Mouse (Mus musculus): ENCODE measurements around the gene Tprg. TPM values are rescaled to one million over a fixed set of nuclear protein-coding genes. Genes with fewer than 3 reads are reported as not detected.

Tprg gene
- polyA plus RNA-seq, 1 experiment from 2014 or later, result 0.22 TPM

DNA sequence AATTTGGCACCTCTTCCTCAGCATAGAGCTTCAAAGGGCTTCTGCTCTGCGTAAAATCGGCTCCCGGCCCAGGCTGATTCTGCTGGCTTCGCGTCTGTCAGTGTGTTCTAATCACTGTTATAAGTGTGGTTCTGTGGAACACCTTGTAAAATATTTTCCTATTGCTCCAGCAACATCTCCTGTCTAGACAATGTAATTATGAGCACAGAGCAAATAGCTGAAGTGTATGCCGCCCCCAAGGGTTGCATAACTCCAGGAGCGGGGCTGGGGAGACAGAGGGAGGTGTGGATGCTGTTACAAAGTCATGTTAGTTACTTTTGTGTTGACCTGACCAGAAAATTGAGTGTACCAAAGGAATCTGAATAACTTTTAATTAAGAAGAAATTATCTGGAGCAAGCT, 81.2 kb downstream of the Tprg start:
- no peak overlapping the region for H3K4me2 ChIP-seq (ENCODE audit: low read length)
- H3K9ac ChIP-seq (ENCODE audit: low read length), result no peak overlapping the region
- no peak for ATAC-seq (replicated peaks; ENCODE audit: low FRiP score, low TSS enrichment, low read depth)
- H3K27ac ChIP-seq (ENCODE audit: low read depth), result no peak overlapping the region
- DNase-seq (ENCODE audit: low spot score), result no peak
- no peak overlapping the region for H3K4me3 ChIP-seq (ENCODE audit: low read depth, low read length)
- H3K36me3 ChIP-seq (ENCODE audit: control insufficient read depth, insufficient read depth, low read length), result no peaks in the 10 kb centered on the region
- H3K9me3 ChIP-seq (ENCODE audit: control insufficient read depth, low read length), result no peaks in the 10 kb centered on the region
- H3K4me1 ChIP-seq (replicated peaks; ENCODE audit: control insufficient read depth, insufficient read depth, low read length), result no peaks in the 10 kb centered on the region
- H3K27me3 ChIP-seq (replicated peaks; ENCODE audit: control insufficient read depth, insufficient read depth, low read length), result no peaks in the 10 kb centered on the region
- 74% methylated on average over 7 of the region's 7 CpGs for WGBS

DNA sequence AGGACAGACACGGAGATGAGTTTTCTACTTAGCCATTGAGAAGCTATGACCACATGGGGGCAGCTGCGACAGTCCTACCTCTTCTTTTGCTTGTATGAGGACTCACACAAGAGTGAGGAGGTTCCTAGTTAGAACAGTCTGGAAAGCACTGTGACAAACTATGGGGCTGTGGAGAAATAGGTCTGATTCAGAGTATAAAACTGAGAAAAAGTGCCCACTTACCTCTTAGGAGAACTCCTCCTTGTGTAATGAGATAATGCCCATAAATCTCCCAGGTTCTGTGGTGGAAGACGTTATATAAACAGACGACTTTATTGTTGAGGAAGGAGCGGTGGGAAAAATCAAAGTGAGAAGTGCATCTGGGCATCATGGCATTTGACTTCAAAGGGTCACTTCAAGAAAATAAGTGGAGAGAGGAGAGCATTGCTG, 83.4 kb downstream of the Tprg start:
- Histone ChIP-seq H3K4me3 (ENCODE audit: low read depth, low read length) (no peak overlapping the region), H3K36me3 (ENCODE audit: control insufficient read depth, insufficient read depth, low read length) (no peaks in the 10 kb centered on the region), H3K9ac (ENCODE audit: low read length) (no peak overlapping the region), H3K27me3 (replicated peaks; ENCODE audit: control insufficient read depth, insufficient read depth, low read length) (no peaks in the 10 kb centered on the region), H3K27ac (ENCODE audit: low read depth) (no peak overlapping the region), H3K4me2 (ENCODE audit: low read length) (no peak overlapping the region; the same call in 1 of the 2 replicates), H3K9me3 (ENCODE audit: control insufficient read depth, low read length) (no peaks in the 10 kb centered on the region), H3K4me1 (replicated peaks; ENCODE audit: control insufficient read depth, insufficient read depth, low read length) (no peaks in the 10 kb centered on the region)
- WGBS, result 19% methylated on average over 5 of the region's 5 CpGs
- ATAC-seq (replicated peaks; ENCODE audit: low FRiP score, low TSS enrichment, low read depth) (no peak), DNase-seq (ENCODE audit: low spot score) (no peak)

DNA sequence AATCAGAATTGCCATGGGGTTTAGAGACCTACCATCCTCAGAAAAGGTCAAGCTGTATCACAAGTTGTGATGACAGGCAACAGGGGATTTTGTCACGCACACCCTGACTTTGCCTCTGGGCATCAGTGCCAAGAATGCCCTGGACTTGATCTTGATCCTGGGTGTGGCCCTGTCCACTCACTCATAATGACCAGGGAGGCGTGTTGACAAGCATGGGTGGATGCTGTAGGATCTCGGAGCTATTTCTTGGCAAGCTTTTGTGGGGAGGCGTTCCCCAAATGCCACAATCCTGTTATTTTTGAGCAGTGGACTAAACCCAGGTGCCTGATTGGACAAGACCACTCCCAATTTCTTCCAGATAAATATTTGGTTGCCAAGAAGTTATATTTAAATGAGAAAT, 87.5 kb downstream of the Tprg start:
- H3K9ac ChIP-seq (ENCODE audit: low read length), result no peak overlapping the region
- H3K36me3 ChIP-seq (ENCODE audit: control insufficient read depth, insufficient read depth, low read length), result no peaks in the 10 kb centered on the region
- no peaks in the 10 kb centered on the region for H3K9me3 ChIP-seq (ENCODE audit: control insufficient read depth, low read length)
- 84% methylated on average over 4 of the region's 4 CpGs for WGBS
- ATAC-seq (replicated peaks; ENCODE audit: low FRiP score, low TSS enrichment, low read depth) (no peak), DNase-seq (ENCODE audit: low spot score) (no peak)
- 0 out of 2 replicates have a peak, but pooled peaks cover 2% of the 10 kb centered on the region for H3K4me1 ChIP-seq (replicated peaks; ENCODE audit: control insufficient read depth, insufficient read depth, low read length)
- H3K4me2 ChIP-seq (ENCODE audit: low read length), result no peak overlapping the region
- H3K27me3 ChIP-seq (replicated peaks; ENCODE audit: control insufficient read depth, insufficient read depth, low read length), result no peaks in the 10 kb centered on the region
- no peak overlapping the region for H3K4me3 ChIP-seq (ENCODE audit: low read depth, low read length)
- no peak overlapping the region for H3K27ac ChIP-seq (ENCODE audit: low read depth)

DNA sequence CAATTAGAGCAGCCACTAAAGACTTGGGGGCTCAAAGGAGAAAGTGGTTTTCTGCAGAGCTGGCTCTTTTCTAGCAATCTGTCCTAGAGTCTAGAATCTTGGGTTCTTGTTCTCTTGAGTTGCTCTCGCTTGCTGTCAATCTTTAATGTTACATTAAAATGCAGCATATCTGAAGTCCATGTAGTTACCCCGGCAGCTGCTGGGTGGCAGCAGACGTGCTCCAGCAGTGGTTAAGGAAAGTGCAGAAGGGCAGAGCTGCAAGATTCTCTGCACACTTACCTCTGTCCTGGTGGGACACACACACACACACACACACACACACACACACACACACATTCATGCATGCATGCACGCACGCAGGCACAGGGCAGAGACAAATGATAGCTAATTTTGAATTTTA, 88.2 kb downstream of the Tprg start:
- H3K4me1 ChIP-seq (replicated peaks; ENCODE audit: control insufficient read depth, insufficient read depth, low read length), result 0 out of 2 replicates have a peak, but pooled peaks cover 2% of the 10 kb centered on the region
- no peak for ATAC-seq (replicated peaks; ENCODE audit: low FRiP score, low TSS enrichment, low read depth)
- H3K9me3 ChIP-seq (ENCODE audit: control insufficient read depth, low read length), result no peaks in the 10 kb centered on the region
- no peaks in the 10 kb centered on the region for H3K36me3 ChIP-seq (ENCODE audit: control insufficient read depth, insufficient read depth, low read length)
- H3K27me3 ChIP-seq (replicated peaks; ENCODE audit: control insufficient read depth, insufficient read depth, low read length), result no peaks in the 10 kb centered on the region
- H3K4me3 ChIP-seq (ENCODE audit: low read depth, low read length), result no peak overlapping the region
- H3K27ac ChIP-seq (ENCODE audit: low read depth), result no peak overlapping the region
- WGBS, result 64% methylated on average over 5 of the region's 5 CpGs
- no peak overlapping the region for H3K4me2 ChIP-seq (ENCODE audit: low read length)
- no peak overlapping the region for H3K9ac ChIP-seq (ENCODE audit: low read length)
- no peak for DNase-seq (ENCODE audit: low spot score)

DNA sequence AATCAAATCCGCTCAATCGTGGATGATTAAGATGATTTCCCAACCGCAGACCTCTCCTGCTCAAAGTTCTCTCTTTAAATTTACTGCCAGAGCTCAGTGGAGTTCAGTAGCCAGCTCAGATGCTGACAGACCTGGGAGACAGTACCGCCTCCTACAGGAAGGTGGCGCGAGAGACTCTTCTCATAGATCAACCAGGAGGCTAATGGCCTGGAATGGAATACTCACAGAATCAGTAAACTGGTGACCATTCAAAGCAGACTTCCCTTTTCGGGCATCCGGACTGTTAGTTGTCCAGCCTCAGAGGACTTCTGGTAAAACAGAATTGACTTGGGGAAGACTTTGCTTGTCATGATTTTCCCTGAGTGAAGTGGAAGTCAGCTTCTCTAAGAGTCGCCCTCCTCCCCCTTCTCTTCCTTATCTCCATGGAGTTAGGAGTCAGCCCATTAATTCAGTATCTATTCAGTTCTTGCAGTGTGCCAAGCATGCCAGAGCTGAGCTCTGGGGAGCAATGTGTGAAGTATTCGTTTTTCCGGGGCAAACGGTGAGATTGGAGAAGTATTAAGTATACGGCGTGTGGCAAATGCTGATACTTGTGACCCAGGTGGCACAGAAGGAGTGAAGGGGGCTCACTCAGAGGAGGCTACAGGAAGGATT, 90.2 kb downstream of the Tprg start:
- WGBS, result 42% methylated on average over 14 of the region's 14 CpGs
- ATAC-seq (replicated peaks; ENCODE audit: low FRiP score, low TSS enrichment, low read depth), result no peak
- no peaks in the 10 kb centered on the region for H3K27me3 ChIP-seq (replicated peaks; ENCODE audit: control insufficient read depth, insufficient read depth, low read length)
- DNase-seq (ENCODE audit: low spot score), result peak; percentile 87
- H3K4me3 ChIP-seq (ENCODE audit: low read depth, low read length), result no peak overlapping the region
- H3K27ac ChIP-seq (ENCODE audit: low read depth), result no peak overlapping the region
- no peaks in the 10 kb centered on the region for H3K36me3 ChIP-seq (ENCODE audit: control insufficient read depth, insufficient read depth, low read length)
- no peaks in the 10 kb centered on the region for H3K9me3 ChIP-seq (ENCODE audit: control insufficient read depth, low read length)
- H3K4me2 ChIP-seq (ENCODE audit: low read length), result no peak overlapping the region
- H3K9ac ChIP-seq (ENCODE audit: low read length), result no peak overlapping the region
- H3K4me1 ChIP-seq (replicated peaks; ENCODE audit: control insufficient read depth, insufficient read depth, low read length), result 0 out of 2 replicates have a peak, but pooled peaks cover 2% of the 10 kb centered on the region

DNA sequence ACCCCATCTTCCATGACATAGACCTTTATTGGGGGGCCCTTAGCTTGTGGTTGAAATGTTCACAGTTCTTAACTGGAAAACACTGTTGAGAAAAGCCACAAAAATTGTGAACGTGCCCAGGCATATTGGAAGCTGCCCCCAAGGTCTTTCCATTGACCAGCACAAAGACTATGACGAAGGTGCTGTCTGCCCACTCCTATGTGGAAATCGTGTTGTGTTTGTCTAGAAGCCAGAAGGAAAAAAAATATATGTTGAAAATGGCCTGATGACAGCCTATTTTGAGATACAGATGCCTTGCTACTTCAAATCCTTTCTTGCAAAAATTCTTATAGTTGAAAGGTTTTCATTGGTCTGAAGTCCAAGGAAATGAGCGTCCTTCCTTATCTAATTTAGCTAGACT, 91.1 kb downstream of the Tprg start:
- ATAC-seq (replicated peaks; ENCODE audit: low FRiP score, low TSS enrichment, low read depth) (no peak), DNase-seq (ENCODE audit: low spot score) (no peak)
- Histone ChIP-seq H3K9ac (ENCODE audit: low read length) (no peak overlapping the region), H3K27me3 (replicated peaks; ENCODE audit: control insufficient read depth, insufficient read depth, low read length) (no peaks in the 10 kb centered on the region), H3K9me3 (ENCODE audit: control insufficient read depth, low read length) (no peaks in the 10 kb centered on the region), H3K4me3 (ENCODE audit: low read depth, low read length) (no peak overlapping the region), H3K4me2 (ENCODE audit: low read length) (no peak overlapping the region), H3K27ac (ENCODE audit: low read depth) (no peak overlapping the region), H3K36me3 (ENCODE audit: control insufficient read depth, insufficient read depth, low read length) (no peaks in the 10 kb centered on the region), H3K4me1 (replicated peaks; ENCODE audit: control insufficient read depth, insufficient read depth, low read length) (0 out of 2 replicates have a peak, but pooled peaks cover 2% of the 10 kb centered on the region)
- WGBS, result 85% methylated on average over 4 of the region's 4 CpGs

DNA sequence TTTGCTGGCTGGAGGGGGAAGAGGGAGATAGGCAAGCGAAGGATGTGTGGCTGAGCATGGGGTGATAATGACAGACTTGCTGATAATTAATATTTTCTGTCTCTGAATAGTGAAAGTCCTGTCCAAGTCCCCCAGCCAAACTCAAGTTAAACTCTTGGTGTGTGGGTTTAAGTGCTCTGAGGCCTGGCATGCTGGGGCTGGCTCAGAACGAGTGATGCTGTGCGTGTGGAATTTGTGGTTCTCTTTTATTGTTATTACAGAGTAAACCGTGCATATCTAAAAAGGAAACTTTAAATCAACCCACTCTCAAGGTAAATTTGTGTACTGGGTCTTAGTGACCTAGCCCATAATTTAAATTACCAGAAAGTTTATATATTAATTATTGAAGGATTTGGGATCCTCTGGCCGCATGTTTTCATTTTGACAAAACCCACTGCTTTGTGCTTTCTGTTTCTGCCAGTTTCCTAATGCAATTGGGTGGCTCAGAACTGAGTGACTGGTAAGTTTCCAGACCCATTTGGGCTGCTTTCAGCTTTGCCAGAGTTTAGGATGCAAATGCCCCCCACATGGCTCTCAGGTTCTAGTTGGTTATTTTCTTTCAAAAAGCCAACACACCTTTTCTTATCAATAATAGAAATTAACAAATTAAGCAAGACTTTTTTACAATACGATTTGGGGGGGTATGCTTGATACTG, 99.0 kb downstream of the Tprg start:
- 69% methylated on average over 6 of the region's 6 CpGs for WGBS
- ATAC-seq (replicated peaks; ENCODE audit: low FRiP score, low TSS enrichment, low read depth), result no peak
- H3K36me3 ChIP-seq (ENCODE audit: control insufficient read depth, insufficient read depth, low read length), result no peaks in the 10 kb centered on the region

DNA sequence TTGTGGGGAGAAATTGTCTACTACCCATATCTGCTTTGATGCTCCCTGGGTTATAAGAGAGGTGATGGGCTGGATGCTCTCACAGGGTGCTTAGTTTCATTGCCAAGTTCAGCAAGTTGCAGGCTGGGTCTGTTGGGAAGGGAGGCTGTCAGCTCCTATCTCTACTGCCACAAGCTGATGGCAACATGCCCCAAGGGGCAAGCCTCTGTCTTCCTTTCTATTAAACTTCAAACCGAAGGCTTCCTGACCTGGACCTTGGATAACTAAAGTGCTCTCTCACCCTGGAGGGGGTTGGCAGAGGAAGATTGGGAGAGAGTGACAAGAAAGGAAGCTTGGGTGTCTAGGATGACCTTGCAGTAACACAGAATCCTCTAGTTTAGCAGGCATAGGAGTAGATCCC, 108.1 kb downstream of the Tprg start:
- no peak overlapping the region for H3K9ac ChIP-seq (ENCODE audit: low read length)
- ATAC-seq (replicated peaks; ENCODE audit: low FRiP score, low TSS enrichment, low read depth) (no peak), DNase-seq (ENCODE audit: low spot score) (no peak)
- WGBS, result 67% methylated on average over 1 of the region's 1 CpGs
- no peaks in the 10 kb centered on the region for H3K36me3 ChIP-seq (ENCODE audit: control insufficient read depth, insufficient read depth, low read length)
- H3K27me3 ChIP-seq (replicated peaks; ENCODE audit: control insufficient read depth, insufficient read depth, low read length), result no peaks in the 10 kb centered on the region
- H3K4me3 ChIP-seq (ENCODE audit: low read depth, low read length), result no peak overlapping the region
- no peaks in the 10 kb centered on the region for H3K9me3 ChIP-seq (ENCODE audit: control insufficient read depth, low read length)
- no peak overlapping the region for H3K4me2 ChIP-seq (ENCODE audit: low read length)
- H3K27ac ChIP-seq (ENCODE audit: low read depth), result no peak overlapping the region
- no peaks in the 10 kb centered on the region for H3K4me1 ChIP-seq (replicated peaks; ENCODE audit: control insufficient read depth, insufficient read depth, low read length)

More for the DNA sequence above, 99.0 kb downstream of the Tprg start:
- no peak for DNase-seq (ENCODE audit: low spot score)
- Histone ChIP-seq H3K4me3 (ENCODE audit: low read depth, low read length) (no peak overlapping the region), H3K27me3 (replicated peaks; ENCODE audit: control insufficient read depth, insufficient read depth, low read length) (no peaks in the 10 kb centered on the region), H3K9me3 (ENCODE audit: control insufficient read depth, low read length) (no peaks in the 10 kb centered on the region), H3K9ac (ENCODE audit: low read length) (no peak overlapping the region), H3K4me1 (replicated peaks; ENCODE audit: control insufficient read depth, insufficient read depth, low read length) (no peaks in the 10 kb centered on the region), H3K4me2 (ENCODE audit: low read length) (no peak overlapping the region), H3K27ac (ENCODE audit: low read depth) (no peak overlapping the region)

DNA sequence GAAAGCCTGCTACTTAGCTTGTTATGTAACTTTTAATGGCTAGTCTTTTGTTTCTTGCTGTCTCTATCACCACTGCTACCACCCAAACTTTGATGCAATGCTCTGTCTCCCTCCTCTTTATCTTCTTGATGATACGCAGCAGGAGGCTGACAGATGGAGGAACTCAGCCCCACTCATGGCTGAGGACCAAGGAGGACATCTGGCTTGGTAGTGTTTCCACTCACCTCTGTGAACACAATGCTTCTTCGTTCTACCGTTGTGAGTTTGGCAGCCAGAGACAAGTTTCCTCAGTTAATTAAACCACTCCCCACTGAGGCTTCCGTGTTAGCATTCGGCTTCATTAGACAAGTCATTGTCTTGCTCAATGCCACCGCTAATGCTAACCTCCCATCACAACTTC, 117.5 kb downstream of the Tprg start:
- no peaks in the 10 kb centered on the region for H3K27me3 ChIP-seq (replicated peaks; ENCODE audit: control insufficient read depth, insufficient read depth, low read length)
- H3K9ac ChIP-seq (ENCODE audit: low read length), result no peak overlapping the region
- ATAC-seq (replicated peaks; ENCODE audit: low FRiP score, low TSS enrichment, low read depth) (no peak), DNase-seq (ENCODE audit: low spot score) (no peak)
- no peaks in the 10 kb centered on the region for H3K9me3 ChIP-seq (ENCODE audit: control insufficient read depth, low read length)
- H3K27ac ChIP-seq (ENCODE audit: low read depth), result no peak overlapping the region
- H3K4me3 ChIP-seq (ENCODE audit: low read depth, low read length), result no peak overlapping the region
- H3K4me2 ChIP-seq (ENCODE audit: low read length), result no peak overlapping the region
- 77% methylated on average over 6 of the region's 6 CpGs for WGBS
- no peaks in the 10 kb centered on the region for H3K36me3 ChIP-seq (ENCODE audit: control insufficient read depth, insufficient read depth, low read length)
- H3K4me1 ChIP-seq (replicated peaks; ENCODE audit: control insufficient read depth, insufficient read depth, low read length), result peaks cover 12% of the 10 kb centered on the region

All from intestine, embryonic 14.5 days (tissue).